Mouse (Mus musculus) cerebellum, postnatal 25 days (tissue): ENCODE data around the gene Fras1.

Source experiments
- DNase-seq, 2 experiments: peaks; one replicate each; pipeline ENCODE4 v3.0.0; 2021; ENCODE audit warnings: mixed read lengths in 2 of 2

Fras1 gene

GRCm38 (mm10) chr5:96793953-96794635, 420.3 kb downstream of the Fras1 start:
- DNase-seq, result no peak

- DNase-seq, result no peak
Measured at GRCm38 (mm10) chr5:96795752-96796151, 422.0 kb downstream of the Fras1 start.

- DNase-seq, result no peak
Measured at GRCm38 (mm10) chr5:96797465-96797864, 423.7 kb downstream of the Fras1 start.

GRCm38 (mm10) chr5:96799165-96799564, 425.4 kb downstream of the Fras1 start:
- no peak for DNase-seq

- DNase-seq, result no peak
Measured at GRCm38 (mm10) chr5:96799969-96800368, 426.2 kb downstream of the Fras1 start.

GRCm38 (mm10) chr5:96802185-96802584, 428.4 kb downstream of the Fras1 start:
- DNase-seq, result no peak

- no peak for DNase-seq
Measured at GRCm38 (mm10) chr5:96803091-96803490, 429.3 kb downstream of the Fras1 start.

GRCm38 (mm10) chr5:96804304-96804703, 430.5 kb downstream of the Fras1 start:
- no peak for DNase-seq

GRCm38 (mm10) chr5:96804813-96805212, 431.1 kb downstream of the Fras1 start:
- DNase-seq, result no peak

GRCm38 (mm10) chr5:96810620-96811019, 436.9 kb downstream of the Fras1 start:
- no peak for DNase-seq

- DNase-seq, result no peak
Measured at GRCm38 (mm10) chr5:96824769-96825327, 451.1 kb downstream of the Fras1 start.

- DNase-seq, result no peak
Measured at GRCm38 (mm10) chr5:96827176-96827575, 453.4 kb downstream of the Fras1 start.
